Comparison of ENCODE assay signal across 23 mouse cellular contexts in the genomic region with DNA sequence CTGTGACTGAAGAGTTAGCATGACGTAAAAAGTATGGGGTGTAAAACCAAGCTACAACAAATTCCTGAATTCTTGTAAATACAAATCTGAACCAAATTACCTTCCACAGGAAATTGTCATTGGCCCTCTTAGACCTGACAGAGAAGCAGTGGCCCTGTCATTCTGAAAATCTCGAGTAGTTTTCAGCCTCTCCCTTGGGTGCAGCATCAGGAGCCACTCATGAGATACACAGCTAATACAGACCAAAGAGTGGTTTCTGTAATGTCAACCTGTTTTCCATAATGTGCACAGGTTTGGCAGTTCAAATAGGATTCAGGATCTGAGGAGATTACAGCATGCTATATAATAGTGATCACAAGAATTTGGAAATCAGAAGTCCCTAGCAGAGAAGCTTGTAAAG. TPM values are rescaled to one million over a fixed set of nuclear protein-coding genes. Genes with fewer than 3 reads are reported as not detected.
DNase-seq lines count a peak whose midpoint lies in the region; ATAC-seq and TF ChIP-seq lines count a peak whose summit lies in the region.
"Had no signal": no experiment of that assay in that cellular context is flagged by ENCODE, and none has a peak within 500 bp of the region (broad histone marks: within the 10 kb centered on the region; RNA-seq: fewer than 3 reads in every experiment).

No protein-coding gene starts in this region.

- 63% methylated on average over 2 of the region's 2 CpGs for WGBS in heart, embryonic 10.5 days
- 55% methylated on average over 2 of the region's 2 CpGs for WGBS in liver, embryonic 12.5 days (ENCODE audit: insufficient replicate concordance)
- 61% methylated on average over 2 of the region's 2 CpGs for WGBS in liver, postnatal 0 days (ENCODE audit: insufficient replicate concordance)
- 65% methylated on average over 2 of the region's 2 CpGs for WGBS in liver, embryonic 13.5 days (ENCODE audit: insufficient replicate concordance)
- 53% methylated on average over 2 of the region's 2 CpGs for WGBS in liver, embryonic 15.5 days (ENCODE audit: insufficient replicate concordance)

- TF ChIP-seq CTCF in liver, postnatal 0 days (IDR thresholded peaks at IDR 0.05; ENCODE audit: low read depth), result no peak

- intact Hi-C loops in heart, postnatal 14 days (cut with DNase I), result no loop called here

- H3K27me3 ChIP-seq in heart, embryonic 10.5 days (ENCODE audit: insufficient read depth, poor library complexity, severe bottlenecking), result no peaks in the 10 kb centered on the region
- H3K27me3 ChIP-seq in liver, embryonic 12.5 days (replicated peaks), result no peaks in the 10 kb centered on the region
- H3K27me3 ChIP-seq in liver, postnatal 0 days (ENCODE audit: insufficient read depth, low read length), result no peaks in the 10 kb centered on the region
- no peaks in the 10 kb centered on the region for H3K27me3 ChIP-seq in liver, embryonic 13.5 days
- H3K27me3 ChIP-seq in liver, embryonic 15.5 days, result no peaks in the 10 kb centered on the region
- H3K27me3 ChIP-seq: embryonic facial prominence, embryonic 12.5 days; forebrain, embryonic 12.5 days had no signal

- no peak for ATAC-seq in liver, embryonic 12.5 days
- no peak for ATAC-seq in liver, postnatal 0 days
- no peak for ATAC-seq in liver, embryonic 13.5 days (ENCODE audit: low read depth)
- no peak for ATAC-seq in liver, embryonic 15.5 days (ENCODE audit: insufficient read depth)
- ATAC-seq in erythroid progenitor cell, adult 5-6 weeks (replicated peaks; ENCODE audit: low FRiP score, poor library complexity, severe bottlenecking), result no peak
- ATAC-seq: forebrain, embryonic 14.5 days; forebrain, embryonic 16.5 days; Patski had no signal

- no peak overlapping the region for H3K9ac ChIP-seq in liver, embryonic 12.5 days
- no peak overlapping the region for H3K9ac ChIP-seq in liver, postnatal 0 days (replicated peaks)
- no peak overlapping the region for H3K9ac ChIP-seq in liver, embryonic 13.5 days
- no peak overlapping the region for H3K9ac ChIP-seq in liver, embryonic 15.5 days
- H3K9ac ChIP-seq: embryonic facial prominence, embryonic 12.5 days; forebrain, embryonic 12.5 days had no signal

- H3K36me3 ChIP-seq in heart, embryonic 10.5 days, result no peaks in the 10 kb centered on the region
- H3K36me3 ChIP-seq in liver, embryonic 12.5 days, result peaks cover 65% of the 10 kb centered on the region
- peaks cover 18% of the 10 kb centered on the region for H3K36me3 ChIP-seq in liver, postnatal 0 days (replicated peaks; ENCODE audit: insufficient read depth, low read length)
- H3K36me3 ChIP-seq in liver, embryonic 13.5 days, result peaks cover 37% of the 10 kb centered on the region
- H3K36me3 ChIP-seq in liver, embryonic 15.5 days (replicated peaks), result peaks cover 44% of the 10 kb centered on the region
- H3K36me3 ChIP-seq: embryonic facial prominence, embryonic 10.5 days; embryonic facial prominence, embryonic 12.5 days; forebrain, embryonic 10.5 days; forebrain, embryonic 12.5 days had no signal

- DNase-seq in heart, embryonic 10.5 days (ENCODE audit: low spot score), result peak; percentile 39
- no peak for DNase-seq in heart, postnatal 14 days
- no peak for DNase-seq in liver, postnatal 0 days
- no peak for DNase-seq in liver, embryonic 13.5 days
- no peak for DNase-seq in lung, postnatal 10 days
- DNase-seq: adrenal gland, adult 8-10 months; adrenal gland, postnatal 14 days; adrenal gland, postnatal 36 days; cerebellum, adult 11-12 months; cerebellum, adult 2 months; cerebellum, adult 9-10 months; cerebellum, postnatal 10 days; cerebellum, postnatal 25 days had no signal

- H3K9me3 ChIP-seq in heart, embryonic 10.5 days, result no peaks in the 10 kb centered on the region
- no peaks in the 10 kb centered on the region for H3K9me3 ChIP-seq in liver, embryonic 12.5 days (replicated peaks)
- H3K9me3 ChIP-seq in liver, postnatal 0 days (ENCODE audit: low read length), result no peaks in the 10 kb centered on the region
- no peaks in the 10 kb centered on the region for H3K9me3 ChIP-seq in liver, embryonic 13.5 days (replicated peaks)
- H3K9me3 ChIP-seq in liver, embryonic 15.5 days (replicated peaks), result no peaks in the 10 kb centered on the region
- H3K9me3 ChIP-seq: embryonic facial prominence, embryonic 10.5 days; embryonic facial prominence, embryonic 12.5 days; forebrain, embryonic 12.5 days had no signal

- no peak overlapping the region for H3K4me3 ChIP-seq in heart, embryonic 10.5 days
- H3K4me3 ChIP-seq in liver, embryonic 12.5 days, result no peak overlapping the region
- H3K4me3 ChIP-seq in liver, postnatal 0 days (ENCODE audit: low read depth, low read length), result no peak overlapping the region
- H3K4me3 ChIP-seq in liver, embryonic 13.5 days (replicated peaks), result no peak overlapping the region
- no peak overlapping the region for H3K4me3 ChIP-seq in liver, embryonic 15.5 days (replicated peaks)
- H3K4me3 ChIP-seq: embryonic facial prominence, embryonic 10.5 days; embryonic facial prominence, embryonic 12.5 days; forebrain, embryonic 10.5 days; forebrain, embryonic 12.5 days had no signal

- H3K4me1 ChIP-seq in heart, embryonic 10.5 days, result no peaks in the 10 kb centered on the region
- peaks cover 80% of the 10 kb centered on the region for H3K4me1 ChIP-seq in liver, embryonic 12.5 days
- peaks cover 36% of the 10 kb centered on the region for H3K4me1 ChIP-seq in liver, postnatal 0 days (ENCODE audit: insufficient read depth)
- H3K4me1 ChIP-seq in liver, embryonic 13.5 days (replicated peaks), result peaks cover 86% of the 10 kb centered on the region
- peaks cover 85% of the 10 kb centered on the region for H3K4me1 ChIP-seq in liver, embryonic 15.5 days (replicated peaks)
- H3K4me1 ChIP-seq: embryonic facial prominence, embryonic 10.5 days; embryonic facial prominence, embryonic 12.5 days; forebrain, embryonic 10.5 days; forebrain, embryonic 12.5 days had no signal

- TF ChIP-seq EP300 in liver, postnatal 0 days (IDR thresholded peaks at IDR 0.05; ENCODE audit: low read depth), result no peak

- H3K4me2 ChIP-seq in liver, embryonic 12.5 days, result no peak overlapping the region
- no peak overlapping the region for H3K4me2 ChIP-seq in liver, postnatal 0 days (ENCODE audit: low read depth, low read length)
- H3K4me2 ChIP-seq in liver, embryonic 13.5 days, result no peak overlapping the region
- H3K4me2 ChIP-seq in liver, embryonic 15.5 days, result no peak overlapping the region
- H3K4me2 ChIP-seq: embryonic facial prominence, embryonic 12.5 days; forebrain, embryonic 12.5 days had no signal

- no peak overlapping the region for H3K27ac ChIP-seq in heart, embryonic 10.5 days
- H3K27ac ChIP-seq in liver, embryonic 12.5 days, result peak overlapping the region; percentile 95; the same call in 1 of the 2 replicates
- no peak overlapping the region for H3K27ac ChIP-seq in liver, postnatal 0 days (ENCODE audit: low read depth)
- H3K27ac ChIP-seq in liver, embryonic 13.5 days, result peak overlapping the region; percentile 24
- H3K27ac ChIP-seq in liver, embryonic 15.5 days (replicated peaks), result peak overlapping the region; percentile 58
- H3K27ac ChIP-seq: embryonic facial prominence, embryonic 10.5 days; embryonic facial prominence, embryonic 12.5 days; forebrain, embryonic 10.5 days; forebrain, embryonic 12.5 days had no signal

RNA-seq across cellular contexts. Expression of a gene that starts 52.8 kb away (rescaled TPM):
- 7.2 and 7.4 TPM in 2 replicates for polyA plus RNA-seq in heart, embryonic 10.5 days (2016; fragmentation: Nextera tagmentation; extraction: Ambion mirVana)
- 10 to 100 TPM in 1 of 2 experiments, 1 to 10 TPM in 1; 2.2 to 10.4 TPM for total RNA-seq in heart, postnatal 14 days (2021)
- polyA plus RNA-seq in liver, embryonic 12.5 days (2016; fragmentation: Nextera tagmentation; extraction: Ambion mirVana), result 59.1 and 61.0 TPM in 2 replicates
- polyA plus RNA-seq in liver, postnatal 0 days (2015; fragmentation: Nextera tagmentation; extraction: Ambion mirVana), result 11.6 and 12.5 TPM in 2 replicates
- 28.3 and 44.6 TPM in 2 replicates for polyA plus RNA-seq in liver, embryonic 13.5 days (2015; fragmentation: Nextera tagmentation; extraction: Ambion mirVana)
- polyA plus RNA-seq in liver, embryonic 15.5 days (2015; fragmentation: Nextera tagmentation; extraction: Ambion mirVana), result 33.7 and 35.9 TPM in 2 replicates
- 116 and 120 TPM in 2 replicates for total RNA-seq in erythroid progenitor cell, adult 5-6 weeks (2015; ENCODE audit: low replicate concordance)
- total RNA-seq in erythroid progenitor cell, adult 5-6 weeks (2017; ENCODE audit: low replicate concordance), result 40.9 and 81.1 TPM in 2 replicates
- polyA plus RNA-seq: Patski had no signal

Comparison
In these comparisons a context has a peak if more than half of its experiments do, and no peak if none do; other contexts are left out.
1. H3K27ac ChIP-seq: peak in liver, embryonic 12.5 days (single experiment), liver, embryonic 13.5 days (single experiment) and liver, embryonic 15.5 days (single experiment); none in heart, embryonic 10.5 days (single experiment) and liver, postnatal 0 days (single experiment).